Mouse (Mus musculus) adrenal gland, postnatal 14 days (tissue): ENCODE measurements at regions not wholly inside any gene's neighbourhood (a gene's known extent, or its start where the extent isn't known, plus 50 kb on each side); places are given as distances from the start of the nearest gene placed in this dataset.

Experiments
- DNase-seq: peaks from one replicate; pipeline ENCODE4 v3.0.0; 2021; ENCODE audit warnings: mixed read lengths

DNA sequence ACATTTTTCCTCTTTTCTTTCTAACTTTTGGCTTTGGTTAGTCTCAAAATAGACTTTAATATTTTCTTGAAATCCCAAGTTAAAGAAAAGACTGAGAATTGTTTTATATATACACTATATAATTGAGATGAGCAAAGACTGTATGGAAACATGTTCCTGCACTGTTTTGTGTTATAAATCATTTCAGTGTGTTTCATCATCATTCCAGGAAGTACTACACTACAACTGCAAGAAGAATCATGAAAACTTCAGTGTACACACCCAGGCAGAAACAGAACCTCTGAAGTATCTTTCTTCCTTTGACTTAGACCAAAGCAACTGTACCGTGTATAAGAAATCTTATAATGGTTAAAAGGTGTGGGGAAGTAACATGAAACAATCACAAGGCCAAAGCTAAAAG is 816.2 kb downstream of the Efna5 start:
- no peak for DNase-seq

DNA sequence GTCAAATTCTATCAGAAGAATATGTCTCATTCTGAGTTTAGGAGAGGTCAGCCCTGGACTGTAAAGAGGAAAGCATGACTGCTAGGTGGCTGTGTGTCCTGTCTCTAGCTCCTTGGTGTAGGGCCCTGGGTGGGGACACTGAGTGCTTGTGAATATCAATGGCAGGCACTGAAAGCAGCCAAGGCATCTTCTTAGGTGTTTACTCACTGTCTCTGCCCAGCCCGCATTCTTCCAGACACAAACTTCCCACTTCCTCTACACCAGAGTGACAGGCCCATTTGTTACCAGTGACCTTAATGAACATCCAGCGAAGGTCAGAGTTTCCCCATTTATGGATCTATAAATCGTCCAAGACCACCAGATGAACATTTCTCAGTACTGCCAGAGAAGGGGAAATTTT is 823.1 kb downstream of the Efna5 start:
- no peak for DNase-seq

DNA sequence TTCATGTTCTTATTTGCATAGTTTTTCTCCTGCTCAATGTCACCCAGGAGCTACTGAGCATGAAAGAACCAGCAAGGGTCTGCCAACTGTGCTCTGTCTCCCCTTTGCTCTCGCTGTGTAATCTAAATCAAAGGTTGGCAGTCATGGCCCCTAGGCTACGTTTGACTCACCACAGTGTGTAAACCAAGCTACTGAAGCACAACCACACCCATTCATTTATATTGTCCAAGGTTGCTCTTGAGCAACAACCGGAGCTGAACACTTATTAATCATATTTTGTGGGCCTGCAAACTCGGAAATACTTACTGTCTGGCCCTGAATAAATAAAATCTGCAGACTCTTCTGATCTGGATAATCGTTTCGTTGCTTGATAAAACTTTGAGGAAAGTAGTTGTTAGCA is 826.3 kb downstream of the Efna5 start:
- peak; percentile 56 for DNase-seq

DNA sequence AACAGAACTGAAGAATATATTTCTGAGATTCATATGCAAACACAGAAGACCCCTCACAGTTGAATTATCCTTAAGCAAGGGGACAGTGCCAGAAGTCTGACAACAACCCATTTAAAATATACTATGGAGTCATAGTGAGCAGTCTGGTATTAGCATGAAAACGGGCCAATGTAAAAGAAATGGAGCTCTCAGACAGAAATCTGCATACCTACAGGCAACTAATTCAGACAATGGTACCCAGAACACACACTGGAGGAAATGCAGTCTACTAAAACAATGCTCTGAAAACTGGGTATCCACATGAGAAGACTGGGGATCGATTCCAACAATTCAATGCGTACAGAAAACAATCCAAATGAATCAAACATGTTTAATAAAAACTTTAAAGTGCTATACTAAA is 832.1 kb downstream of the Efna5 start:
- DNase-seq: no peak

DNA sequence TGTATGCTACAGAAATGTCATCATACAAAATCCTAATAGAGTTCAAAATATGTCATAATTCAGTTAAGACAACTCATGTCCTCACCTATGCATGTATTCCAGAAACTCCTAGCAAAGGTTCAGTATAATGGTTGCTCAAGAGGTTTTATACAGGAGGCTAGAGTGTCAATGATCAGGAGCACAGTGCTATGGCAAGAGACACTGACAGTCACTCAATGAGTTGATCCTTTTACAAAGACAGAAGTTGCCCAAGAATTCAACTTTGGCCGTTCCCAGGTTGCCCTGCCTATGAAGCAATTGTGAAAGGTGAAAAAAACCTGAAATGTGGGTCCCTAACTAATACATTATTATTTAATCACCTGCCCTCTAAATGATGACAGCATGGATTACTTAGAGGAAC is 850.5 kb downstream of the Efna5 start:
- DNase-seq: no peak
